Mouse (Mus musculus): ENCODE results near the gene Lsm4.

GRCm38 (mm10) chr8:70677451-70678080 lies 4.5 kb downstream of the Lsm4 start:
- TF ChIP-seq CTCF (conservative IDR thresholded peaks at IDR 0.05; ENCODE audit: low read length) (no peak), NANOG (IDR thresholded peaks at IDR 0.05; ENCODE audit: borderline replicate concordance, low read length) (no peak)

Measured in E14TG2a.4 (cell line).